Mouse (Mus musculus) bone marrow macrophage, adult 2 months (primary cell): ENCODE results near the gene Sf3b3.

Experiments used
- CTCF ChIP-seq: IDR thresholded peaks from 2 replicates; pipeline ENCODE4 v1.5.1; 2012; ENCODE audit warnings: low read depth, mild to moderate bottlenecking, low read length, moderate library complexity
- POLR2A ChIP-seq: IDR thresholded peaks from 2 replicates; pipeline ENCODE4 v1.6.1; 2012; ENCODE audit warnings: mild to moderate bottlenecking, low read depth, low read length, borderline replicate concordance

DNA sequence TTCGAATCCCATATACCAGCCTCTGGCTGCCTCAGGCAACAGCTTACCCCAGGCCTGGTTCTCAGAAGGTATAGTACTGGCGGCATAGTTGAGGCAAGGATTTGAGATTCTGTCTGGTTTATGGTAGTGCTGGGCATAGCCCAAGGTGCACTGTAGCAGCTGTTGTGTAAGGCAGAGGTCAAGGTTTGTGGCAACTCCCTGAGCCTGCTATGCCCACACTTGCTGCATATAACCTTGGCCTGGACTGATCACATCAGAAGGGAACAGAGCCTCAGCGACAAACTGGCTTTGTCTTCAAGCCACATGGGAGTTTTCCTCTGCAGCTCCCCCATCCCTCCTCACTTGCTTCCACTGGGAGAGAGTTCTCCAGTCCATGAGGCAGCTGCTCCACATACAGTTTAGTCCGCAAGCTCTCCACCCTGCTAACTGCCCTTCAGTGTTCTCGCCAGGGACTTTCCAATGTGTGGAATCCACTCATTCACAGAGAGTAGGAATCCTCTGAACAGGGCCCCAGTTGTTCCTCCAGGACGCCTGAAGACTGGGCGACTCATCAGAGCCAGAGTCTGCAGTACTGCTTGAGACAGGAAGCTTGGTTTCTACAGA is 52.1 kb downstream of the Sf3b3 start:
- TF ChIP-seq POLR2A (no peak), CTCF (no peak)
